Mouse (Mus musculus): Measurements from ENCODE around the gene Kcnj15. TPM values are rescaled to one million over a fixed set of nuclear protein-coding genes. Genes with fewer than 3 reads are reported as not detected.

Gene Kcnj15
- polyA plus RNA-seq, 1 experiment = 0.01 TPM

GRCm38 (mm10) chr16:95256648-95257047 lies 710 bp upstream of the Kcnj15 start:
- no peak overlapping the region for H3K4me2 ChIP-seq (ENCODE audit: low read depth)
- TF ChIP-seq TCF12 (IDR thresholded peaks at IDR 0.05; ENCODE audit: insufficient read depth, poor library complexity, severe bottlenecking) (no peak), SRF (IDR thresholded peaks at IDR 0.05; ENCODE audit: control insufficient read depth, insufficient read length, low read depth) (no peak), MYOG (IDR thresholded peaks at IDR 0.05; ENCODE audit: control insufficient read depth in 1 of 3, insufficient read depth in 1 of 3, insufficient read length in 2 of 3, low read depth in 2 of 3) (no peak), REST (IDR thresholded peaks at IDR 0.05; ENCODE audit: insufficient read depth, insufficient read length) (no peak), POLR2A (IDR thresholded peaks at IDR 0.05; ENCODE audit: insufficient read length, low read depth) (no peak), TCF3 (IDR thresholded peaks at IDR 0.05; ENCODE audit: insufficient read length, low read depth) (no peak), MYOD1 (IDR thresholded peaks at IDR 0.05; ENCODE audit: control insufficient read depth in 1 of 3, insufficient read length in 2 of 3, low read depth in 2 of 3) (no peak), CEBPB (IDR thresholded peaks at IDR 0.05; ENCODE audit: insufficient read depth, poor library complexity, severe bottlenecking) (no peak), USF1 (IDR thresholded peaks at IDR 0.05; ENCODE audit: low read depth) (no peak), MAX (IDR thresholded peaks at IDR 0.05; ENCODE audit: low read depth) (no peak), POLR2AphosphoS2 (IDR thresholded peaks at IDR 0.05; ENCODE audit: insufficient read length, low read depth) (no peak), E2F4 (IDR thresholded peaks at IDR 0.05; ENCODE audit: insufficient read depth) (no peak)
- no peak overlapping the region for H3ac ChIP-seq (ENCODE audit: control insufficient read depth, insufficient read length)
- no peaks in the 10 kb centered on the region for H3K36me3 ChIP-seq (ENCODE audit: control insufficient read depth, insufficient read depth)
- no peaks in the 10 kb centered on the region for H3K79me2 ChIP-seq (ENCODE audit: control insufficient read depth, insufficient read depth)
- no peaks in the 10 kb centered on the region for H3K27me3 ChIP-seq (ENCODE audit: control insufficient read depth, insufficient read depth, insufficient read length)
- H3K4me3 ChIP-seq = no peak overlapping the region

- no peak overlapping the region for H3ac ChIP-seq (ENCODE audit: control insufficient read depth, insufficient read length)
These were observed 742 bp downstream of the Kcnj15 start for GRCm38 (mm10) chr16:95258100-95258499.

DNA sequence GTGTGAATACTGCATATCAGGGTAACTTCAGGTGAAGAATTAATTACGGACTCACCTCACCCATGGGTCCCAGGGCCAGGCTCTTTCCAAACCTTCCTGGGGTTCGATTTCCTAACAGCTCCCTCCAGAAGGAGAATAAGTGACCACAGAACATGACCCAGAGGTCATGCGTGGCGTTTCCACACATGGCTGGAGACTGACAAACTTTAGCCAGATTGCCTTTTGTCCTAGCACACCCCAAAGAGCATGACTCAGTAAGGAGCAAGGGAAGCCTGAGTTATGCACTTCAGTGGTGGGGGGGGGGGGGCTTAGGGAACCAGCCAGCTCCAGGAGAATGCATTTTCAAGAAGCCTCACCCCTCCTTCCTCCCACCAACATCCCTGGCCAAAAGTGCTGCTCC lies 2.1 kb downstream of the Kcnj15 start:
- no peak for TF ChIP-seq TCF12 (IDR thresholded peaks at IDR 0.05; ENCODE audit: insufficient read depth, poor library complexity, severe bottlenecking)
- TF ChIP-seq CEBPB (IDR thresholded peaks at IDR 0.05; ENCODE audit: insufficient read depth, poor library complexity, severe bottlenecking) = no peak
- TF ChIP-seq SRF (IDR thresholded peaks at IDR 0.05; ENCODE audit: control insufficient read depth, insufficient read length, low read depth) = no peak
- TF ChIP-seq MYOD1 (IDR thresholded peaks at IDR 0.05; ENCODE audit: control insufficient read depth in 1 of 3, insufficient read length in 2 of 3, low read depth in 2 of 3) = no peak
- no peaks in the 10 kb centered on the region for H3K27me3 ChIP-seq (ENCODE audit: control insufficient read depth, insufficient read depth, insufficient read length)
- no peaks in the 10 kb centered on the region for H3K79me2 ChIP-seq (ENCODE audit: control insufficient read depth, insufficient read depth)
- H3K4me2 ChIP-seq (ENCODE audit: low read depth) = no peak overlapping the region
- H3K4me3 ChIP-seq = no peak overlapping the region
- H3ac ChIP-seq (ENCODE audit: control insufficient read depth, insufficient read length) = no peak overlapping the region
- no peaks in the 10 kb centered on the region for H3K36me3 ChIP-seq (ENCODE audit: control insufficient read depth, insufficient read depth)

More at GRCm38 (mm10) chr16:95258100-95258499, 742 bp downstream of the Kcnj15 start:
- no peaks in the 10 kb centered on the region for H3K27me3 ChIP-seq (ENCODE audit: control insufficient read depth, insufficient read depth, insufficient read length)
- H3K4me2 ChIP-seq (ENCODE audit: low read depth) = no peak overlapping the region
- no peaks in the 10 kb centered on the region for H3K36me3 ChIP-seq (ENCODE audit: control insufficient read depth, insufficient read depth)
- no peak overlapping the region for H3K4me3 ChIP-seq
- TF ChIP-seq TCF12 (IDR thresholded peaks at IDR 0.05; ENCODE audit: insufficient read depth, poor library complexity, severe bottlenecking) (no peak), MYOD1 (IDR thresholded peaks at IDR 0.05; ENCODE audit: control insufficient read depth in 1 of 3, insufficient read length in 2 of 3, low read depth in 2 of 3) (no peak), TCF3 (IDR thresholded peaks at IDR 0.05; ENCODE audit: insufficient read length, low read depth) (no peak), MYOG (IDR thresholded peaks at IDR 0.05; ENCODE audit: control insufficient read depth in 1 of 3, insufficient read depth in 1 of 3, insufficient read length in 2 of 3, low read depth in 2 of 3) (no peak)
- H3K79me2 ChIP-seq (ENCODE audit: control insufficient read depth, insufficient read depth) = no peaks in the 10 kb centered on the region

GRCm38 (mm10) chr16:95260693-95261092 lies 3.3 kb downstream of the Kcnj15 start:
- TF ChIP-seq REST (IDR thresholded peaks at IDR 0.05; ENCODE audit: insufficient read depth, insufficient read length) (no peak), MYOD1 (IDR thresholded peaks at IDR 0.05; ENCODE audit: control insufficient read depth in 1 of 3, insufficient read length in 2 of 3, low read depth in 2 of 3) (no peak), TCF3 (IDR thresholded peaks at IDR 0.05; ENCODE audit: insufficient read length, low read depth) (no peak), POLR2AphosphoS2 (IDR thresholded peaks at IDR 0.05; ENCODE audit: insufficient read length, low read depth) (no peak), MYOG (IDR thresholded peaks at IDR 0.05; ENCODE audit: control insufficient read depth in 1 of 3, insufficient read depth in 1 of 3, insufficient read length in 2 of 3, low read depth in 2 of 3) (no peak), E2F4 (IDR thresholded peaks at IDR 0.05; ENCODE audit: insufficient read depth) (no peak), CEBPB (IDR thresholded peaks at IDR 0.05; ENCODE audit: insufficient read depth, poor library complexity, severe bottlenecking) (no peak), MAX (IDR thresholded peaks at IDR 0.05; ENCODE audit: low read depth) (no peak), USF1 (IDR thresholded peaks at IDR 0.05; ENCODE audit: low read depth) (no peak), TCF12 (IDR thresholded peaks at IDR 0.05; ENCODE audit: insufficient read depth, poor library complexity, severe bottlenecking) (no peak), POLR2A (IDR thresholded peaks at IDR 0.05; ENCODE audit: insufficient read length, low read depth) (no peak), SRF (IDR thresholded peaks at IDR 0.05; ENCODE audit: control insufficient read depth, insufficient read length, low read depth) (no peak)
- H3ac ChIP-seq (ENCODE audit: control insufficient read depth, insufficient read length) = no peak overlapping the region
- no peak overlapping the region for H3K4me3 ChIP-seq
- H3K27me3 ChIP-seq (ENCODE audit: control insufficient read depth, insufficient read depth, insufficient read length) = no peaks in the 10 kb centered on the region
- no peaks in the 10 kb centered on the region for H3K36me3 ChIP-seq (ENCODE audit: control insufficient read depth, insufficient read depth)
- H3K4me2 ChIP-seq (ENCODE audit: low read depth) = no peak overlapping the region
- no peaks in the 10 kb centered on the region for H3K79me2 ChIP-seq (ENCODE audit: control insufficient read depth, insufficient read depth)

DNA sequence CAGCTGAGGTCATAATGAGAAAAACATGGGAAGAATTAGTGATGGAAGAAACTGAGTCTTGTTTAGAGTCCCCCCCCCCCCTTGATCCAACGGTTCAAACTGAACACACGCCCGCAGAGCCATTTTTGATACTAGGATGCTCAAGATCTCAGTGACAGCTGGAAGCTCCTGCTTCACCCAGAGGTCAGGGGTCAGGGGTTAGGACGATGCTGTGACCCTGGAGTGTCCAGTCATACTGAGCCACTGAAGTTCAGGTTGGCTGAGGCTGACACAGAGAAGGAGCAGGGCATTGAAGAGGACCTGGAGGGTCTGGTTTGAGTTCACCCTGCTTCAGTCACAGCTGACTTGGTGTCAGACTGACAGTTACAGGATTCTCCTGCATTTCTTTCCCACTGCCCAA lies 4.4 kb downstream of the Kcnj15 start:
- no peak overlapping the region for H3ac ChIP-seq (ENCODE audit: control insufficient read depth, insufficient read length)
- H3K79me2 ChIP-seq (ENCODE audit: control insufficient read depth, insufficient read depth) = no peaks in the 10 kb centered on the region
- H3K4me2 ChIP-seq (ENCODE audit: low read depth) = no peak overlapping the region
- H3K4me3 ChIP-seq = no peak overlapping the region
- H3K27me3 ChIP-seq (ENCODE audit: control insufficient read depth, insufficient read depth, insufficient read length) = no peaks in the 10 kb centered on the region
- TF ChIP-seq SRF (IDR thresholded peaks at IDR 0.05; ENCODE audit: control insufficient read depth, insufficient read length, low read depth) (no peak), MAX (IDR thresholded peaks at IDR 0.05; ENCODE audit: low read depth) (no peak), MYOG (IDR thresholded peaks at IDR 0.05; ENCODE audit: control insufficient read depth in 1 of 3, insufficient read depth in 1 of 3, insufficient read length in 2 of 3, low read depth in 2 of 3) (no peak), CEBPB (IDR thresholded peaks at IDR 0.05; ENCODE audit: insufficient read depth, poor library complexity, severe bottlenecking) (no peak), TCF3 (IDR thresholded peaks at IDR 0.05; ENCODE audit: insufficient read length, low read depth) (no peak), REST (IDR thresholded peaks at IDR 0.05; ENCODE audit: insufficient read depth, insufficient read length) (no peak), POLR2AphosphoS2 (IDR thresholded peaks at IDR 0.05; ENCODE audit: insufficient read length, low read depth) (no peak), TCF12 (IDR thresholded peaks at IDR 0.05; ENCODE audit: insufficient read depth, poor library complexity, severe bottlenecking) (no peak), USF1 (IDR thresholded peaks at IDR 0.05; ENCODE audit: low read depth) (no peak), POLR2A (IDR thresholded peaks at IDR 0.05; ENCODE audit: insufficient read length, low read depth) (no peak), E2F4 (IDR thresholded peaks at IDR 0.05; ENCODE audit: insufficient read depth) (no peak), MYOD1 (IDR thresholded peaks at IDR 0.05; ENCODE audit: control insufficient read depth in 1 of 3, insufficient read length in 2 of 3, low read depth in 2 of 3) (no peak)
- no peaks in the 10 kb centered on the region for H3K36me3 ChIP-seq (ENCODE audit: control insufficient read depth, insufficient read depth)

Measured in myocyte (in vitro differentiated cells).